Mouse (Mus musculus) embryo, embryonic 11.5 days (tissue): ENCODE measurements around the gene Atpaf1.

Experiments
- DNase-seq: peaks from one replicate; pipeline ENCODE4 v3.0.0-alpha.2; 2012; ENCODE audit warnings: low read depth, low spot score

Gene Atpaf1

DNA sequence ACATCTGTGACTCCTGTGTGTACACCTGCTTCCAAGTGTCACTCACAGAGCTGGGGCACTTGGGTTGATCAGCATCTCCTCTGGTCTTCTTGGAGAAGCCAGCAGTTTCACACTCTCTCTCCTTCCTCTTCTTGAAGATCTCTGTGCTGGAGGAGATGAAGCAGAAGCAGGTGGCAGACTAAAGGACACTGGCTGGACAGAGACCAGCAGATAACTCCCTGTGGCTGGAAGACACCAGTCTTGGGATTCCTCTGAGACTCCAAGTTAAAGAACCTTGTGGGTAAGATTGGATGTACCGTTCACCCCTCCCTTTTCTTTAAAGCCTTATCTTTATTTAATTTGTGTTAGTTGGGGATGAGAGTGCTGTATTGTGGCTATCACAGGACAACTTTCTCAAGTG lies 63.5 kb downstream of the Atpaf1 start:
- DNase-seq: no peak

DNA sequence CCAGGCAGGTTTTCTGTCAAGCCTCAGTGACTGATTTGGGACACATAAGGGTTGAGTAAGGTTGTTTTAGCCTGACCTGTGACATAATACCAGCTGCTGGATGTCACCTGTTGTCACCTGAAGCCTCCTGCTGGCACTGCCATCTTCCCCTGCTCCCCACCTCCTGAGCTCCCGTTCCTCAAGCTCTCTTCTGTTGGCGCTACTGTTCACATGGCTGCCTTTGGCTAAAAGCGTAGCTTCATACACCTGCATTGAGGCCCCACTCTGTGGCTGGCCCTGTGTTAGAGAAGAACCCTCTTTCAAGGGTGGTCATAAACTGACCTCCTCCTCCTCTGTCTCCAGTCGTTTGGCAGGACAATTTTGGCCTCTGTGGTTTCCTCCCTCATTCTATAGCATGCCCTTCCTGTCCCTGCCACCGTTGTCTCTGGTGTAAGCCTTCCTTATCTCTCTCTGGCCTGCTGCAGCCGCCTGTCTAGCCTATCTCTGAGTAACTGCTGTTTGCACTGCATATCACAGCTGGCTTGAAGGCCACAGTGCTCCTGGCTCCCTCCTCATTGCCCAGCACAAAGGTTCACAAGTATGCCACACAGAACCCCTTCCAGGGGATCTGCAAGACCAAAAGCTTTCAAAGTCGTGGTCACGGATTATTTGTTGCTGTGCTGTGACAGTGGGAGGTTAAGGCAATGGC lies 64.5 kb downstream of the Atpaf1 start:
- DNase-seq: no peak

DNA sequence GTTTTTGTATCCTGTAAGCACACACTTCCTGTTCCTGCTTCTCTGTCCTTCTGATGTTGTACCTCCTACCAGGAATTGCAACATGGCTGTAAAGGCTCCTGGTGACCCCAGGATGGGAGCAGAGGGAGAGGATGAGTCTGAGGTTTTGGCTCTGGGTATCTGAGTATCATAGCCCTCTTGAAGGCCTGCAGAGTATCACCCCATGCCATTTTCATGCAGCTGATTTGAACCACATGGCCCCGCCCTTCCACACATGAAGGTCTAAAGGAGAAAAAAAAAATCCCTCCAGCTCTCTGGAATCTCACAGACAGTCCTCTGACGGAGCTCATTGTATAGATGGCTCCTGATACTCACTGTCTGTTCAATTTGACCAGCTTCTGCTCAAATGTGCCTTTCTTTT lies 65.5 kb downstream of the Atpaf1 start:
- DNase-seq: no peak

DNA sequence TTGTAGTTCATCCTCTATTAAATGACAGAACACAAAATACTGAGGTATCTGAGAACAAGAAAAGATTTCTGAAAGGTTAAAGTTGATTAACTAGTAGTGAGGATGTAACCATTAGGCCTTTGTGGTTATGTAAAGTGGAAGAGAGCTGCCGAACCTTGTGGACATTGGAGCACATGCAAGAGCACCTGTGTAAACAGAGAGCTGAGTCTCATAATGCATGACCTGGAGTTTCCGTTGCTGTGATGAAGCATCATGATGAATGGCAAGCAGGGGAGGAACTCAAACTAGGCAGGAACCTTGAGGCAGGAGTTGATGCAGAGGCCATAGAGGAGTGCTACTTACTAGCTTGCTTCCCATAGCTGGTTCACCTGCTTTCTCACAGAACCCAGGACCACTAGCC lies 66.0 kb downstream of the Atpaf1 start:
- no peak for DNase-seq

DNA sequence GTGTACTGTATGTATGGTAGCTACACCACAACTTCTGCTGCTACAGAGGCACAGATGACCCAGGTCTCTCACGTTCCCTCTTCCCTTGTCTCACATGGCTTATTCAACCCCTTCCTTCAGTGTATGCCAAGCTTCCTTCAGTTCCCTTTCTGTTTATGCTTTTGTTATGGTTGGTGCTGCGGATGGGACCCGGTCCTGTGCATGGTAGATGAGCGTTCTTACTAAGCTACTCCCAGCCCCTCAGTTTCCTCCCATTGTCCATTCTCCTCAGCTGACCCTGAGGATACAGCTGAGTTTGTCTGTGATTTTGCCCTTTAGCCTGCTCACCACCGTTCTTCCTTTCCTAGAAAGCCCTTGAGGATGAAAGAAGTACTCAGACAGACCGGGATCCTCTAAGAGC lies 67.0 kb downstream of the Atpaf1 start:
- no peak for DNase-seq

DNA sequence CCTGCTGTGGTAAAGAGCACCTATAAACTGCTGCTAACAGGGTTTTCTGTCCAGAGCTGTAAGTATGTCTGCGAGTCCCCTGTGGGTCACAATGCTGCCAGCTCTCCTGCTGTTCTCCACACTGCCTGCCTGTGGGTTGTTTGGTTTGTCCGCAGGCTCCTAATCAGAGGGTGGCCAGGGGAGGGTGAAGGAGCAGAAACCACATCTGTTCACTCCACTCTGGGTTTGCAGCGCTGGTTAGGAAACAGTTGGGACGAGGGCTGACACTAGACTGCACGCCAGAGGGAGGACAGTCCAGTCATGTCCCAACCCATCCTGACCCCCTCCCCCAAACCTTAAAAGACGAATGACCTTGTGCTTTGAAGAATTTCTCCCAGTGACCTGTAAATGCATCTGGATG lies 70.5 kb downstream of the Atpaf1 start:
- no peak for DNase-seq

DNA sequence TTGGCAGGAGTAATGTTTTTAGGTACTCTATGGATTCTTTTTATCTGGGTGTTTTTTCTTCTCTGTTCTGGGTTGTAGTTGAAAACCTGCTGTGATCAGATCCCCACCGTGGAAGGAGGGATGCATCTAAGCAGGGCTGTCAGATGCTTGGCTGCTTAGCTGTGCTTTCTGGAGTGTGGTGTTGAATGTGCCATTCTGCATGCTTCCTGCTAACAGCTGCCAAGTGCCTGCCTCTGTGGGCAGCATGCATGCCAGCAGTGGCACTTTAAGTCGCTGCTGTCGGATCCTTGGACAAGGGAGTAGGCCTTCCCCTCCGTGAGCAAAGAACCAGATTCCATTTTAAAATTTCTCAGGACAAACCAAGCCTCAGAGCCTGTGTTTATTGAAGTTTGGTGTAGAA lies 71.0 kb downstream of the Atpaf1 start:
- DNase-seq: no peak

DNA sequence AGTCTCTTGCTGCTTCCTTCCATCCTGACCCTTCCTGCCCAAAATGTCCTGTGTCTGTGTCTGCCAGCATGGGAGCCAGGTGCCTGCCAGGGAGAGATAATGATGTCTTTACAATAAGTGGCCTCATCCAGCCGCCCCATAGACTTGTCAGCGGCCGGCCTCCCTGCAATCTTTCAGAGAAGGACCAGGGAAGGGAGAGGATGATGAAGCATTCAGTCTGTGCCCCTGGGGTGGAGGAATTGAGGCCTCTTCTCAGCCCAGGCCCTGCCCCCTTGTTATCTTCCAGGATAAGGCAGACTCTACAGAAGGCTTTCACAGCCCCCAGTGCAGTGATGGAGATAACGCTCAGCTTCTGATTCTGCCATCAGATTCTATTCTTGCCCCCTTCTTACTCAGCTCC lies 71.7 kb downstream of the Atpaf1 start:
- DNase-seq: no peak

DNA sequence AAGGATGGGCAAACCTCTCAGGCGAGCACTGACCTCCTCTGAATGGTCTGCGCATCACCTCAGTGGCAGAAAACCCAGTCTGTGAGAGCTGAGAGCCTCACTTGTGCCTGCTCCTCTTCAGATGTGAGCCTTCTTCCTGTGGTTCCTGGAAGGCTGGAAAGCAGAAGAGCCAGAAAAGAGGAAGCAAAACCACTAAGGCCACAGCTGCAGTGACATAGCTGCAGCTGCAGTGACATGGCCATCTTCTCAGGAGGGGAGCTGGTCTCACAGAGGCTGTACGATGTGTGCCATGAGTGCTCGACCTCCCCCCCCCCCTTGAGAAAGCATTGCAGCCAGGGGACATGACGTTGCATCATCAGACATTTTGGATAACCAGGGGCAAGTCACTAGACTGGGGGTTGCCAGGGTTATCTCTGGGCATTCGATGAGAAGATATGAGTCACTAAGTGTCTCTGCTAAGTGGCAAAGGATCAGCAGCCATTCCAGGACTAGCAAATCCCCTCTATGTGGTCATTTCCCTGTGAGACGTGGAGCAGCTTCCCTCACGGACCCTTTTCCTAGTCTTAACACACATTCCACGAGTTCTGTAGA lies 72.8 kb downstream of the Atpaf1 start:
- DNase-seq: no peak

DNA sequence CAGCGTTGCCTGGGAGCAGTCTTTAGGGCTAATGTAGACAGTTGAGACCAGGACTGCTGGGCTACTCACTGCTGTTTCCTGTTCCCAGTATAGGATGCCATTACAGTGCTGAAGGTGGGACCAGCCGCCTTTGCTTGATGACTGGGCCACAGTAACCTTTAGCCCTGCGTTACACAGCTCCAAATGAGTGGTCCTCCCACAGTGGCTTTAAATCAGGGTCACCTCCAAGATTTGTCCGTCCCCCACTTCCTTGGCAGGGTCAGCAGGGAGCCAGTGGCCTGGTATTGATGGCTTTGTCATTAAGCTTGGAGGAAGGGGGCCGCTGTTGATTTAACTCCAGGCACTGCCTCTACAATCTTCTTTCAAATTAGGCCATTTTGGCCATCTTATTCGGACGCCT lies 78.7 kb downstream of the Atpaf1 start:
- no peak for DNase-seq

DNA sequence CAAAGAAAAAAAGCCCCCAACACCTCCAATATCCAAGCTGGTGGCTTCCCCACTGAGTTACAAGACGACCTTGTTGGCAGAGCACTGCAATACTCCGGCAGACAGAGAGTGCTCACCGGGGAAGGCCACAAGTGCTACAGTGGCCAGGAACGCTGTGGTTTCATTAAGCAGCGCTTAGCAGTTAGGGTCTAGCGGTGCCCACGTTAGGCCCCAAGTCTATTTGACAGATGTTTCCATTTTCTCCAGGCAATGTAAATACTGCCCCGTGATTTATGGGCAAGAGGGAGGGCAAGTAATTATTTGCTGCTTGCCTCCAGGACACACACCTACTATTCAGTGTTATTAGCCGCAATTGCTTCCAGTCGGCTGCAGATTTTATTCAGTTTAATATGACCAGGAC lies 79.3 kb downstream of the Atpaf1 start:
- peak; percentile 39 for DNase-seq
